Mouse (Mus musculus): ENCODE measurements at regions not wholly inside any gene's neighbourhood (a gene's known extent, or its start where the extent isn't known, plus 50 kb on each side); places are given as distances from the start of the nearest gene placed in this dataset.
A peak's percentile ranks its signal among the peaks of the same experiment; 100 is the strongest.

GRCm38 (mm10) chr10:43707011-43707410 lies 128.9 kb downstream of the Cd24a start:
- H3K4me2 ChIP-seq: no peak overlapping the region
- H3K4me3 ChIP-seq: no peak overlapping the region
- no peak for ATAC-seq
- 86% methylated on average over 5 of the region's 5 CpGs for WGBS
- H3K27ac ChIP-seq: no peak overlapping the region
- no peak overlapping the region for H3K9ac ChIP-seq
- no peaks in the 10 kb centered on the region for H3K4me1 ChIP-seq
- no peaks in the 10 kb centered on the region for H3K9me3 ChIP-seq (replicated peaks)
- H3K27me3 ChIP-seq: no peaks in the 10 kb centered on the region
- H3K36me3 ChIP-seq (ENCODE audit: poor library complexity, severe bottlenecking): no peaks in the 10 kb centered on the region

GRCm38 (mm10) chr10:43707821-43708373 lies 129.8 kb downstream of the Cd24a start:
- H3K9me3 ChIP-seq (replicated peaks): no peaks in the 10 kb centered on the region
- no peak overlapping the region for H3K27ac ChIP-seq
- no peaks in the 10 kb centered on the region for H3K36me3 ChIP-seq (ENCODE audit: poor library complexity, severe bottlenecking)
- ATAC-seq: no peak
- 68% methylated on average over 15 of the region's 15 CpGs for WGBS
- H3K4me1 ChIP-seq: no peaks in the 10 kb centered on the region
- no peak overlapping the region for H3K9ac ChIP-seq
- H3K4me2 ChIP-seq: no peak overlapping the region
- H3K4me3 ChIP-seq: no peak overlapping the region
- H3K27me3 ChIP-seq: no peaks in the 10 kb centered on the region

- ATAC-seq: no peak
- Histone ChIP-seq H3K36me3 (ENCODE audit: poor library complexity, severe bottlenecking) (no peaks in the 10 kb centered on the region), H3K27ac (no peak overlapping the region), H3K27me3 (no peaks in the 10 kb centered on the region), H3K4me3 (no peak overlapping the region), H3K4me1 (no peaks in the 10 kb centered on the region), H3K9ac (no peak overlapping the region), H3K9me3 (replicated peaks) (no peaks in the 10 kb centered on the region), H3K4me2 (no peak overlapping the region)
- 93% methylated on average over 6 of the region's 6 CpGs for WGBS
These were observed 131.4 kb downstream of the Cd24a start for GRCm38 (mm10) chr10:43709278-43710033.

- Histone ChIP-seq H3K4me2 (no peak overlapping the region), H3K9ac (no peak overlapping the region), H3K27me3 (no peaks in the 10 kb centered on the region), H3K9me3 (replicated peaks) (no peaks in the 10 kb centered on the region), H3K4me1 (no peaks in the 10 kb centered on the region), H3K36me3 (ENCODE audit: poor library complexity, severe bottlenecking) (no peaks in the 10 kb centered on the region), H3K27ac (no peak overlapping the region), H3K4me3 (no peak overlapping the region)
- WGBS: 89% methylated on average over 8 of the region's 8 CpGs
- ATAC-seq: no peak
These were observed 132.3 kb downstream of the Cd24a start for GRCm38 (mm10) chr10:43710186-43710885.

GRCm38 (mm10) chr10:43710886-43711256 lies 132.8 kb downstream of the Cd24a start:
- no peaks in the 10 kb centered on the region for H3K27me3 ChIP-seq
- H3K4me1 ChIP-seq: no peaks in the 10 kb centered on the region
- H3K4me2 ChIP-seq: no peak overlapping the region
- no peaks in the 10 kb centered on the region for H3K9me3 ChIP-seq (replicated peaks)
- H3K27ac ChIP-seq: no peak overlapping the region
- H3K36me3 ChIP-seq (ENCODE audit: poor library complexity, severe bottlenecking): no peaks in the 10 kb centered on the region
- no peak for ATAC-seq
- WGBS: 88% methylated on average over 2 of the region's 2 CpGs
- no peak overlapping the region for H3K4me3 ChIP-seq
- H3K9ac ChIP-seq: no peak overlapping the region

GRCm38 (mm10) chr10:43712657-43713056 lies 134.6 kb downstream of the Cd24a start:
- H3K4me2 ChIP-seq: no peak overlapping the region
- ATAC-seq: no peak
- no peaks in the 10 kb centered on the region for H3K4me1 ChIP-seq
- H3K27ac ChIP-seq: no peak overlapping the region
- H3K9ac ChIP-seq: no peak overlapping the region
- no peaks in the 10 kb centered on the region for H3K36me3 ChIP-seq (ENCODE audit: poor library complexity, severe bottlenecking)
- no peaks in the 10 kb centered on the region for H3K27me3 ChIP-seq
- no peak overlapping the region for H3K4me3 ChIP-seq
- no peaks in the 10 kb centered on the region for H3K9me3 ChIP-seq (replicated peaks)

GRCm38 (mm10) chr10:43718768-43719167 lies 140.7 kb downstream of the Cd24a start:
- no peak overlapping the region for H3K9ac ChIP-seq
- peaks cover 20% of the 10 kb centered on the region for H3K4me1 ChIP-seq
- no peaks in the 10 kb centered on the region for H3K36me3 ChIP-seq (ENCODE audit: poor library complexity, severe bottlenecking)
- no peak overlapping the region for H3K4me3 ChIP-seq
- H3K9me3 ChIP-seq (replicated peaks): no peaks in the 10 kb centered on the region
- no peak overlapping the region for H3K4me2 ChIP-seq
- 57% methylated on average over 13 of the region's 13 CpGs for WGBS
- 0 out of 2 replicates have a peak, but pooled peaks have one; percentile 14 for ATAC-seq
- no peaks in the 10 kb centered on the region for H3K27me3 ChIP-seq
- H3K27ac ChIP-seq: no peak overlapping the region

GRCm38 (mm10) chr10:43721356-43721755 lies 143.3 kb downstream of the Cd24a start:
- no peak overlapping the region for H3K4me2 ChIP-seq
- no peaks in the 10 kb centered on the region for H3K9me3 ChIP-seq (replicated peaks)
- H3K27ac ChIP-seq: no peak overlapping the region
- no peak for ATAC-seq
- no peaks in the 10 kb centered on the region for H3K36me3 ChIP-seq (ENCODE audit: poor library complexity, severe bottlenecking)
- no peak overlapping the region for H3K4me3 ChIP-seq
- H3K4me1 ChIP-seq: peaks cover 25% of the 10 kb centered on the region
- no peak overlapping the region for H3K9ac ChIP-seq
- no peaks in the 10 kb centered on the region for H3K27me3 ChIP-seq
- 80% methylated on average over 4 of the region's 4 CpGs for WGBS

- Histone ChIP-seq H3K4me1 (peaks cover 25% of the 10 kb centered on the region), H3K27me3 (no peaks in the 10 kb centered on the region), H3K27ac (no peak overlapping the region), H3K4me2 (peak overlapping the region; percentile 78; the same call in 1 of the 2 replicates), H3K9ac (no peak overlapping the region), H3K4me3 (no peak overlapping the region), H3K9me3 (replicated peaks) (no peaks in the 10 kb centered on the region), H3K36me3 (ENCODE audit: poor library complexity, severe bottlenecking) (no peaks in the 10 kb centered on the region)
- WGBS: 3% methylated on average over 3 of the region's 3 CpGs
- no peak for ATAC-seq
These were observed 144.1 kb downstream of the Cd24a start for GRCm38 (mm10) chr10:43722164-43722563.

GRCm38 (mm10) chr10:43722711-43723614 lies 144.9 kb downstream of the Cd24a start:
- Histone ChIP-seq H3K27ac (0 out of 2 replicates have a peak overlapping the region, but pooled peaks have one; percentile 31), H3K4me1 (peaks cover 25% of the 10 kb centered on the region), H3K9ac (peak overlapping the region; percentile 60), H3K27me3 (no peaks in the 10 kb centered on the region), H3K4me3 (peak overlapping the region; percentile 35), H3K9me3 (replicated peaks) (no peaks in the 10 kb centered on the region), H3K36me3 (ENCODE audit: poor library complexity, severe bottlenecking) (no peaks in the 10 kb centered on the region), H3K4me2 (peak overlapping the region; percentile 78)
- 2% methylated on average over 23 of the region's 23 CpGs for WGBS
- ATAC-seq: peak; percentile 71

GRCm38 (mm10) chr10:43723615-43723937 lies 145.5 kb downstream of the Cd24a start:
- Histone ChIP-seq H3K9ac (peak overlapping the region; percentile 60), H3K4me2 (peak overlapping the region; percentile 78), H3K9me3 (replicated peaks) (no peaks in the 10 kb centered on the region), H3K4me3 (peak overlapping the region; percentile 35), H3K4me1 (peaks cover 25% of the 10 kb centered on the region), H3K27me3 (no peaks in the 10 kb centered on the region), H3K36me3 (ENCODE audit: poor library complexity, severe bottlenecking) (no peaks in the 10 kb centered on the region), H3K27ac (no peak overlapping the region)
- peak; percentile 36; the same call in 1 of the 2 replicates for ATAC-seq
- 0% methylated on average over 12 of the region's 12 CpGs for WGBS

- Histone ChIP-seq H3K9me3 (replicated peaks) (no peaks in the 10 kb centered on the region), H3K27ac (no peak overlapping the region), H3K36me3 (ENCODE audit: poor library complexity, severe bottlenecking) (no peaks in the 10 kb centered on the region), H3K4me3 (no peak overlapping the region), H3K4me1 (peaks cover 15% of the 10 kb centered on the region), H3K9ac (no peak overlapping the region), H3K4me2 (no peak overlapping the region), H3K27me3 (no peaks in the 10 kb centered on the region)
- 87% methylated on average over 6 of the region's 6 CpGs for WGBS
- no peak for ATAC-seq
These were observed 149.7 kb downstream of the Cd24a start for GRCm38 (mm10) chr10:43727746-43728145.
